Mouse (Mus musculus) left cerebral cortex, postnatal 36 days (tissue): Measurements from ENCODE around the gene Zfp747. TPM values are rescaled to one million over a fixed set of nuclear protein-coding genes. Genes with fewer than 3 reads are reported as not detected.
"Not testable (repeated sequence)": the region's sequence is repeated elsewhere in the genome, so short reads cannot be mapped to it uniquely, and the experiment has no call there.

Source experiments
- DNase-seq, 2 experiments: peaks; one replicate each; pipeline ENCODE4 v3.0.0; 2021 to 2022; ENCODE audit warnings: low spot score in 2 of 2, mixed read lengths in 1 of 2
- intact Hi-C: fragments of 180-260 bp; cut with DNase I; formaldehyde crosslinking; loops from one replicate; pipeline ENCODE4 v1.15.1; 2025
- total RNA-seq, 2 experiments: library from RNA; stranded (reverse); gene quantifications; 2 replicates each; pipeline ENCODE4 v1.2.3; 2021

The Zfp747 gene
- total RNA-seq = 1 to 10 TPM; 5.7 to 7.2 TPM

GRCm38 (mm10) chr7:127375271-127376245 is at the start of gene Zfp747:
Gene Zfp747 (minus strand): TSS chr7:127376050.
- DNase-seq = peak; percentile 88 to 92
- intact Hi-C loops = not testable (repeated sequence)

DNA sequence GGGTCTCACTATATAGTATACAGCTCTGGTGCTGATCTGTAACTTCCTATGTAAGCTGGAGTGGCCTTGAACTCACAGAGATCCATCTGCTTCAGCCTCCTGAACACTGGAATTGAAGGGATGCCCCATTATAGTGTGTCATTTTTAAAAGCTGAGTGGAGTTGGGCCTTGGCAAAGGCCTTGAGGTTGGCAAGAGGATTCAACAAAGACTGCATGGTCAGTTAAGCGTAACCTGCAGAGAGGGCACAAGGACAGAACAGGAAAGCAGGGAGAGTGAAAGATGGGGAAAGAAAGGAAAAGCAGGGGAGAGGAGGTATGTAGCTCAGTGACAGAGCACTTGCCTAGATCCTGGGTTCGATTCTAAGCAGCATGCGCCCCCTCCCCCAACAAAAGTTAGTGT is 49.4 kb upstream of the Zfp747 start:
- intact Hi-C loops = no loop called here
- DNase-seq = no peak

GRCm38 (mm10) chr7:127422247-127422646 is 46.4 kb upstream of the Zfp747 start:
- peak; percentile 38 to 48 for DNase-seq
- intact Hi-C loops = no loop called here

DNA sequence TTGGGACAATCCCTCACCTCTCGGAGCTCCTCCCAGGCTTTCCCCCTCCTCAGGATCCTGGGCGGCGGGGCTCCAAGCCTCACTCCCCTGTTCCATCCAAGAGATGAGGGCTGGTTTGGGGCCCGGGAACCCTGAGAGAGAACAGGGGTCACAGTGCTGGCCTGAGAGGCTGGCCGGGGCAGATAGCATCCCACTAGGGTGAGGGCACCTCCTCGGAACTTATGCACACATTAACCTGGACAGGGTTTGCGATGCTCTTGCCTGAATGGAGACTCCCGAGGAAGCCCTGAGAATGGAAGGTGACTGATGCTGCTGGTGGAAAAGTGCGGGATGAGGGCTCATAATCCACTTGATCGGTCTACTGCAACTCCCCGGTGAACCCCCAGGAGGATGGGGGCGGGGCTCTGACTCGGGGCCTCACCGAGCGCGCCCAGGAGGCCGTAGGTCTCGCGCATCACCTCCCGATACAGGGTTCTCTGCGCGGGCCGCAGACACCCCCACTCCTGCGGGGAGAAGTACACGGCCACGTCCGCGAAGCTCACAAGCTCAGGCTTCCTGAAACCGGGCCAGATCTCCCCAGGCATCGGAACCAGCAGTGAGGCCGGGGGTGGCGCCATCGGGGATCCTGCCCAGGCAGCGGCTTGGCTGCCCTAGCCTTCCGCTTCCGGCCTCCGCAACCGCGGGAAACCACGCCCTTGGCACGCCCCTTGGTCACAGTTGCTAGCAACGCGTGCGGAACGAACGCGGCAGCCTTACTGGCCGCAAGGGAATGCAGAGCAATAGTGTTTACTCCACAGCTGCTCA is 45.7 kb upstream of the Zfp747 start, which contains the start of gene Zfp688:
Gene Zfp688 (minus strand): TSS at position 681 of the 804 bp plus-strand sequence.
- intact Hi-C loops = no loop called here
- peak; percentile 92 to 93 for DNase-seq

GRCm38 (mm10) chr7:127411418-127411817 is 35.6 kb upstream of the Zfp747 start:
- intact Hi-C loops = no loop called here
- no peak for DNase-seq

- peak; percentile 76 to 83 for DNase-seq
- intact Hi-C loops = not testable (repeated sequence)
Measured at GRCm38 (mm10) chr7:127406002-127406987, 30.4 kb upstream of the Zfp747 start, which contains the start of gene Zfp764. Gene Zfp764 (minus strand): TSS chr7:127406822.

- intact Hi-C loops, DNase-seq: not testable (repeated sequence)
Measured at GRCm38 (mm10) chr7:127404101-127404500, 28.3 kb upstream of the Zfp747 start.

DNA sequence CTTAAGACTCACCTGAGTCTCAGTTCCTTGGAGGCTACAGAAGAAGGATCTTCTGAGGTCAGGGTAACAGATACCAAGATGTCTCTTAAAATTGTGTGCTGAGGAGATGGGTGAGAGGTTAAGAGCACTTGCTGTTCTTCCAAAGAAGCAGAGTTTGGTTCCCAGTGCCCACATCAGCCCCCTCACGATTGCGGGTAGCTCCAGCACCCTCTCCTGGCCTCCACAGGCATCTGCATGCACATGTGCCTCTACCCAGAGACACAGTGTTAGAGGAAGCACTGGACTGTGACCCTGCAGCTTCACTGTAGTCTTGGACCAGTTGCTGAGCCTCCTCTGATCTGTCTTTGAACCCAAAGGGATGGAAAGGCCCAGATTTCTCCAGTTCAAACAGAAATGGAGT is 27.1 kb upstream of the Zfp747 start:
- DNase-seq = no peak

GRCm38 (mm10) chr7:127400355-127400754 is 24.5 kb upstream of the Zfp747 start:
- intact Hi-C loops = no loop called here
- DNase-seq = no peak

More for the DNA sequence above, 27.1 kb upstream of the Zfp747 start:
- intact Hi-C loops = no loop called here

DNA sequence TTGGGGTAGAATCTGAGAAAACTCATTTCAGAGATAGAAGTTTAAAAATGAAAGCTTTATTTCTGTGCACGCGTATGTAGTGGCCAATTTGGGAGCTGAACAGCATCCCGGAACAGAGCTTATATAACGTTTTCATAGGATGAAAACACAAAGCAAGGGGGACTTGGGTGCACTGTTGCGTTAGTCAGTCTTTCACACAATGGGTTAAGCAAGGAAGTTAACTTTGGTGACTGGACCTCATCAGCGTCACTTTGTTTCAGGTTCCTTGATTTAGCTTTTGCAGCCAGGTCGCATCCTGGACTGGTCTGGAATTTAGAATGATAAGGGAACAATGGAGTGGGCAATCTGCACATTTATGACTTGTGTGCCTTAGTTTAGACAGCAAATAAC is 18.1 kb upstream of the Zfp747 start:
- intact Hi-C loops = no loop called here
- no peak for DNase-seq

- intact Hi-C loops = no loop called here
- DNase-seq = peak; percentile 88 to 95
Measured at GRCm38 (mm10) chr7:127393157-127393943, 17.5 kb upstream of the Zfp747 start, which contains the start of gene E430018J23Rik. Gene E430018J23Rik (minus strand): TSS chr7:127393629.

- no peak for DNase-seq
- intact Hi-C loops = no loop called here
Measured at GRCm38 (mm10) chr7:127392251-127392824, 16.5 kb upstream of the Zfp747 start.

- intact Hi-C loops = no loop called here
- no peak for DNase-seq
Measured at GRCm38 (mm10) chr7:127391538-127391937, 15.7 kb upstream of the Zfp747 start.

- no peak for DNase-seq
- intact Hi-C loops = no loop called here
Measured at GRCm38 (mm10) chr7:127390306-127390705, 14.5 kb upstream of the Zfp747 start.

GRCm38 (mm10) chr7:127388201-127388600 is 12.4 kb upstream of the Zfp747 start:
- DNase-seq = not testable (repeated sequence)
- intact Hi-C loops = loop anchor here (1.0 kb wide), 1 partner anchor 10 kb away; no protein-coding TSS in a partner anchor

- intact Hi-C loops = no loop called here
- peak; percentile 82 to 87 for DNase-seq
Measured at GRCm38 (mm10) chr7:127386641-127387392, 11.0 kb upstream of the Zfp747 start, which contains the start of gene 9130019O22Rik. Gene 9130019O22Rik (minus strand): TSS chr7:127387166.

DNA sequence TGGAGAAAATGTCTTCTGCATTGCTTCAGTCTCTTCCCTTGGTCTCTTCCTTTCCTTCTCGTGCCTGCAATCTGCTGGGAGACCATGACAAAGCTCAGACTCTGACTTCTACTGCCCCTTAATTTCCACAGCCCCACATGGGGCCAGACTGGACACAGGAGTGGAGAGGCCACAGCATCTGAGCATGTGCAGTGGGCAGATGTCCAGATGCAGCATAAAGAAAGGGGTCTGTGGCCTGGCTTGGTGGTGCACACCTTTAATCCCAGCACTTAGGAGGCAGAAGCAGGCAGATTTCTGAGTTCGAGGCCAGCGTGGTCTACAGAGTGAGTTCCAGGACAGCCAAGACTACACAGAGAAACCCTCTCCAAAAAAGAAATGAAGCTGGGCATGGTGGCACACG is 9.7 kb upstream of the Zfp747 start:
- DNase-seq, intact Hi-C loops: not testable (repeated sequence)
